Mouse (Mus musculus): ENCODE data around the gene Cplx2.

DNA sequence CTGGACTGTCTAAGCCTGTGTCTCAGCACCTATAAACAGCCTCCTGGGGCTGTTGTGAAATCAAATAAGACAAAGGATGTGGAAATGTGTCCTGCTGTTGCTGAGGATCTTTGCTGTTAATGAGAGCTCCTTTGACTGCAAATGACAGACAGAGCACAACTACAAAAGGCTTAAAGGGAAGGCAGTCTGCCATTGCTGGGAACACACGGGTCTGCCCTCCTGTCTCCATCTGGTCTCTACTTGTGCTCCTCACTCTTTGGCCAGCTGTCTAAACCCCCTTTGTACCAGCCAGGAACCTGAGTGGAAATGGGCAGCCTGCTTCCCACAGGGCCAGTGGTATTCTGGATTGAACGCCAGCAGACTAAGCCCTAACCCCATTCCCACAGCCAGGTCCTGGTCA, 47.0 kb upstream of the Cplx2 start:
- TF ChIP-seq CTCF (IDR thresholded peaks at IDR 0.05; ENCODE audit: control insufficient read depth, insufficient read depth, insufficient read length), result no peak
- TF ChIP-seq MAX (IDR thresholded peaks at IDR 0.05), result no peak

All from C2C12 (cell line).